Mouse (Mus musculus): ENCODE measurements at regions not wholly inside any gene's neighbourhood (a gene's known extent, or its start where the extent isn't known, plus 50 kb on each side); places are given as distances from the start of the nearest gene placed in this dataset.

DNA sequence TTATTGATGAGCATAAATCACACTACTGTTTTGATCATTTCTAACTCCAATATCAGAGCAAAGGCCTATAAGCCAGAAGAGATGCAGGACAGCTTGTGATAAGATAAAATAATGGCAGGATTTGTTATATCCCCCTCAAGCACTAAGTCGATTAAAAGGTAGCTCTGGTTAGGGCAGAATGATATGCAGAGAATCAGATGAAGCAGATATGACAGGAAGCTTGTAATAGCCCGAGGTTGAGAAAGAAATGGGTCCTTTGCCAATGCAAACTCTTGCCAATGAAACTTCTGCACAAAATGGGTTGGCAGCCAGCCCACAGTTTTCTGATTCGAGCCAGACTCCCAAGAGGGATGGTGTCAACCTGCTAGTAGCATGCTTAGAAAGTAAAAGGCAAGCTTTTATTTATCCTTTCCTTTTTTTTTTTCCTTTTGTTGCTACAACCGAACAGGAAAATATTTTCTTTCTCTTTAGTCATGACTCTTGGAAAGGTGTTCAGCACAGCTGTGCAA, 307.0 kb downstream of the Isl1 start:
- TF ChIP-seq POLR2A (IDR thresholded peaks at IDR 0.05; ENCODE audit: borderline replicate concordance, extremely low read depth, insufficient read depth, insufficient read length, poor library complexity, severe bottlenecking) (no peak), CTCF (IDR thresholded peaks at IDR 0.05; ENCODE audit: borderline replicate concordance, extremely low read depth, insufficient read depth, insufficient read length) (no peak)
